Mouse (Mus musculus) erythroblast, embryonic 14.5 days (primary cell): ENCODE measurements at regions not wholly inside any gene's neighbourhood (a gene's known extent, or its start where the extent isn't known, plus 50 kb on each side); places are given as distances from the start of the nearest gene placed in this dataset.

Source experiments
- H3K27me3 ChIP-seq: 2 replicates; pipeline ENCODE4 v1.6.1; 2012; ENCODE audit warnings: inconsistent platforms; ENCODE audit not compliant: control insufficient read depth
- H3K36me3 ChIP-seq: 2 replicates; pipeline ENCODE4 v1.6.1; 2012; ENCODE audit warnings: mild to moderate bottlenecking, inconsistent platforms; ENCODE audit not compliant: control insufficient read depth
- H3K4me1 ChIP-seq: 2 replicates; pipeline ENCODE4 v1.6.1; 2012; ENCODE audit warnings: inconsistent platforms; ENCODE audit not compliant: control insufficient read depth
- H3K4me3 ChIP-seq: replicated peaks from 2 replicates; pipeline ENCODE3; 2012; ENCODE audit warnings: moderate library complexity, mild to moderate bottlenecking, inconsistent platforms
- H3K9me3 ChIP-seq: 2 replicates; pipeline ENCODE4 v1.6.1; 2012; ENCODE audit warnings: low read length, inconsistent platforms, mixed read lengths; ENCODE audit not compliant: control insufficient read depth
- GATA1 ChIP-seq: IDR thresholded peaks from 2 replicates; pipeline ENCODE4 v1.6.1; 2012; ENCODE audit warnings: low read length, inconsistent platforms, mixed read lengths
- TAL1 ChIP-seq: IDR thresholded peaks from 3 replicates; pipeline ENCODE4 v1.6.1; 2012; ENCODE audit warnings: low read length, inconsistent platforms, mixed read lengths

DNA sequence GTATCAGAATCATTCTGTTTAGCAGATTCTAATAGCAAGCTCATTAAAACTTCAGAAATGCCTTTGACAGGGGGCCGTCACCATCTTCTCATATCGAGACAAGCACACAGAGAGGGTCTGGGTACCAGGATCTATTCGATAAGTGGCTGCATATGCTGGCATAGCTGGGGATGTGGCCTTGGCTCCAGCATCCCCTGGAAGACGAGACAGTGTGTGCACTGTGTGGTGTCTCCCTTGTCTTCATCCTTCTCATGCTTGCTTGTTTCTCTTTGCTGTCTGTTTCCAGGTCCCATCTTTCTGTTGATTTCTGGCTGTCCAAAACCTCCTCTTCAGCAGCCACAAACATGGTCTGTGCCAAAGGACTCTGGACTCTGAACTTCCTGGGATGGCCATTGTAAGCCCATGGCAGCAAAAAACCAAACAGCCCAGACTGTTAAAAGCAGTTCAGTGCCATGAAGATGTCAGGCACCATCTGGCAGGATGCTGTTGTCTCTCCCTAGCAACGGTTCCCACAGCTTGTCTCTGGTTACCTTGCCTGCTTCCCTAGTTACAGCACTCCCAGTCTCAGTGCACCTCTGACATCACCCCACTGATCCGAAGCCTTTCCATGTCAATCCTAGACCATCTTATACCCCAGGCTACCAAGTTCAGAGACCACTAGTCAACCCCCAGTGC, 56.5 kb downstream of the Kctd12 start:
- Histone ChIP-seq H3K4me3 (no peak overlapping the region), H3K4me1 (no peaks in the 10 kb centered on the region), H3K36me3 (no peaks in the 10 kb centered on the region), H3K27me3 (no peaks in the 10 kb centered on the region), H3K9me3 (no peaks in the 10 kb centered on the region)
- TF ChIP-seq GATA1 (no peak), TAL1 (no peak)

DNA sequence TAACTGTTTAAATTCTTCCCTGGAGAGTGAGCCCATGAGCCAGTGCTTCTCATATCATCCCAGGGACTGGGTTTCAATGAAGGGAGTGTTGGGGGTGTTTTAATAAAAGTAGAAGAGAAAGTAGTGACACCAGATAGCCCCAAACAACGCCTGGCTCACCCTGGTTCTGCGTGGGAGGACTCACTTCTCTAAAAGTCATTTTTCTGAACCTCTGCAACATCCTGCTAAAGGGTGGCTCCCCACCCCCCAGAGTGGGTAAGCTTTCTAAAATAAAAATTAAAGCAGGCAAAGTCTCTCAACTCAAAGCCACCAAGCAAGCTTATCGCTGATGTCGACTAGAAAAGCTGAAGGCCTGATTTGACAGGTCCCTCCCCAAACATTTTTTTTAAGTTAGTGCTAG, 57.8 kb downstream of the Kctd12 start:
- no peaks in the 10 kb centered on the region for H3K9me3 ChIP-seq
- no peaks in the 10 kb centered on the region for H3K4me1 ChIP-seq
- no peaks in the 10 kb centered on the region for H3K36me3 ChIP-seq
- H3K27me3 ChIP-seq = no peaks in the 10 kb centered on the region
- no peak for TF ChIP-seq GATA1
- TF ChIP-seq TAL1 = no peak
- H3K4me3 ChIP-seq = no peak overlapping the region

DNA sequence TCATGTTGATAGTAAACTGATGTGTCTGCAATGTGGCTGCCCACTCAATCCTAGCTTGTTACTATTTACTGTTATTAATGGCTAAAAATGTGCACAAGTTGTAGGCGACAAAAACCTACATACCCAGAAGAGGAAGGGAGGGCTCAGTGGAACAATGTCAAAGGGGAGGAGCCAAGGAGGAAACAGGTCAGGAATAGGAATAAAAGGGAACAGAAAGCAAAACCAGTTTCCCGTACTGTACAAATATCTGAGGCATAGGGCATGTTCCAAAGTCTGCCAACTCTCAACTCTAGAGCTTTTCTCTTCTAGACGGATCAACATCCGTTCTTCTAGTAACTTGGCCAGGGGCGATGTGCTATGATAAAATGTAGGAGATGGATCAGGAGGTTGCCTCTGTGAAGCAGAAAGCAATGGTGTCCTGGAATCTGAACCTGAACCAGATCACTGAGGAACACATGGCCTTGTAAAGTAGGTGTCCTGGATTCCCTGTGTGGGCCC, 59.9 kb downstream of the Kctd12 start:
- H3K4me3 ChIP-seq = no peak overlapping the region
- no peaks in the 10 kb centered on the region for H3K27me3 ChIP-seq
- H3K9me3 ChIP-seq = no peaks in the 10 kb centered on the region
- no peaks in the 10 kb centered on the region for H3K4me1 ChIP-seq
- H3K36me3 ChIP-seq = no peaks in the 10 kb centered on the region
- TF ChIP-seq GATA1 = no peak
- no peak for TF ChIP-seq TAL1

DNA sequence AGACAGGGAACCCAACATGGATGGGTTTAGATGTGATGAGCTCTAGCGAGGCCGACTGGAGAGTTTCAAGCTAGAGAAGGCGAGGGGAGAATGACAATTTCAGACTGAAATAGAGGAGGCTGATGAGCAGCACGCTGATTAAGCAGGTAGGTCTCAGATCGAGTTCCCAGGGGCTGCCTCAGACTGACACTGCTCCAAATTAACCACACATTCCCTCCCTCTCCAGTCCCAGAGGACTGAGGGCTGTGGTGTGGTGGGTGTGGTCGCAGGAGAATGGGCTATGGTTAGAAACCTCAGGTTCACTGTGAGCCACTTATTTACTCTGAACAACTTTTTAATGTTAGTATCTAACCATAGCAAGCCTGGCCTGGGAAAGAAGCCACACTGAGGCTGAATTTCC, 62.0 kb downstream of the Kctd12 start:
- Histone ChIP-seq H3K9me3 (no peaks in the 10 kb centered on the region), H3K4me1 (no peaks in the 10 kb centered on the region)

DNA sequence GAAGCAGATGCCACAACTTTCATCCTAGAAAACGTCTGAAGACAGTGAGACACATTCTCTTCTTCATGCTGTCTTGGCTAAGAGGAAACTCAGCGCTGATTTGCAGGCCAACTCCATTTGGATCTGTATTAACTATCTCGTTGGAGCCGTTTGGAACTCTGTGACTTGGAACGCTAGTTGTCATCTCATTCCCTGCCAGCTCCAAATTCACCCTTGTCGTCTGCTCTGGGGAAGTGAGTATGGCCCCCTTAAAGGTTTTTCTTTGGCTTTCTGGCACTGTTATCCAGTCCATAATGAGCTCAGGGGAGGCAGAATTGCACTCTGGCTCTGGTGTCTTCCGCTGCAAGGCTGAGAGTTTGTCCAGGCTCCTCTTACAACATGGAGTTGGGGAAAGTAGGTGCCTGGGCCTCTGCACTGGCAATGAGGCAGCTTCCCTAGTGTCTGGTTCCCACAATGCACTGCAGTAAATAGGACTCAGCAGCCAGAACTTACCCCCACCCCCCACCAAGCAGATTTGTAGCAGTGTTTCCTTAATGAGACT, 63.1 kb downstream of the Kctd12 start:
- Histone ChIP-seq H3K9me3 (no peaks in the 10 kb centered on the region), H3K4me1 (no peaks in the 10 kb centered on the region), H3K27me3 (no peaks in the 10 kb centered on the region), H3K36me3 (no peaks in the 10 kb centered on the region), H3K4me3 (no peak overlapping the region)
- TF ChIP-seq TAL1 (no peak), GATA1 (no peak)

More for the DNA sequence above, 62.0 kb downstream of the Kctd12 start:
- no peaks in the 10 kb centered on the region for H3K27me3 ChIP-seq
- no peaks in the 10 kb centered on the region for H3K36me3 ChIP-seq
- no peak overlapping the region for H3K4me3 ChIP-seq
- no peak for TF ChIP-seq TAL1

DNA sequence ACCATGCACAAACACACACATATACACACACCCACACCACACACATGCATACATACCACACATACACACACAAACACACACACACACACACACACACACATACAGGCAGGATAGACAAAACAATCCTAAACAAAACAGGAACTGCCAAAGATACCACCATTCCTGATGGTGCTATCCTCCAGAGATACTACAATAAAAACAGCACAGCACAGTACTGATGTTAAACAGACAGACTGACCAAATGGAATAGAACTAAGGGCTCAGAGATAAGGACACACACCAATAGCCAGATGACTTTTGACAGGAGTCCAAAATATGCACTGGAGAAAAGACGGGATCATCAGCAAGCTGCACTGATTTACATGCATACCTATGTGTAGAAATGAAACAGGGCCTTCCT, 64.5 kb downstream of the Kctd12 start:
- Histone ChIP-seq H3K4me1 (no peaks in the 10 kb centered on the region), H3K9me3 (no peaks in the 10 kb centered on the region), H3K27me3 (no peaks in the 10 kb centered on the region), H3K36me3 (no peaks in the 10 kb centered on the region), H3K4me3 (no peak overlapping the region)
- no peak for TF ChIP-seq GATA1
- no peak for TF ChIP-seq TAL1

DNA sequence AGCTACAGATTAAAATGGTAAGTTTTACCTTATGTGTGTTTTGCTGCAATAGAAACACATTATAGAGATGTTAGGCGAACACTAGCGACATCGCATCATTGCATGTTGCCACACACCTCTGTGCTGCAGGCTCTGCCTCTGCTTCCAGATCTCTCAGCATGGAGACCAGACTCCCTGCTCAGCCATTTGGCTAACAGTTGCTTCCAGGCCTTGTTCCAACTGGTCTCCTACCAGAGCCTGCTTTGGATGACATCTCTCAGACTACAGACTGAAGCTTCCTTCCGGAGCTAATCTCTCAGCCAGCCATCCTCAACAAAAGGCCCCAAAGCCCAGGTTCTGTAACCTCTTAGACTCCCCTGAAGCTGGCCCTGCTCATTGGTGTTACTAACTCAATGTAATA, 66.5 kb downstream of the Kctd12 start:
- Histone ChIP-seq H3K9me3 (no peaks in the 10 kb centered on the region), H3K4me1 (no peaks in the 10 kb centered on the region), H3K36me3 (no peaks in the 10 kb centered on the region), H3K4me3 (no peak overlapping the region), H3K27me3 (no peaks in the 10 kb centered on the region)
- no peak for TF ChIP-seq GATA1

DNA sequence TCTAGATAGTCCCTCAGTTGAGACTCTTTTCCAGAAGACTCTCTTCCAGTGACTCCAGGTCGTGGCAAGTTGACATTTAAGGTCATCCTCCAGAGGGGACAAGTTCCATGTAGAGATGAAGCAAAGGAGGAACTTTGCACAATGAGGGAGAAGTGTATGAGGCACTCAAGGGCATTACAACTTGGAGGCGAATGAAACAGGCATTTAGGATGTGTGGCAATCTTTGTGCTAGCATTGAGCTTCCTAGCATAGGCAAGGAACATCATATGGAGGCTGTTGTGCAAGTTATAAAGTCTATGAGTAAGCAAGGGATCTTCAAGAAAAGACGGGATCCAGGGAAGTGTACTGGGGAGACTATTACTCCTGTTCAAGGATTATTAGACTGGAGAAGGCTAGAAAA, 70.9 kb downstream of the Kctd12 start:
- Histone ChIP-seq H3K27me3 (no peaks in the 10 kb centered on the region), H3K36me3 (no peaks in the 10 kb centered on the region), H3K4me3 (no peak overlapping the region), H3K9me3 (no peaks in the 10 kb centered on the region), H3K4me1 (no peaks in the 10 kb centered on the region)
- TF ChIP-seq GATA1 (no peak), TAL1 (no peak)

DNA sequence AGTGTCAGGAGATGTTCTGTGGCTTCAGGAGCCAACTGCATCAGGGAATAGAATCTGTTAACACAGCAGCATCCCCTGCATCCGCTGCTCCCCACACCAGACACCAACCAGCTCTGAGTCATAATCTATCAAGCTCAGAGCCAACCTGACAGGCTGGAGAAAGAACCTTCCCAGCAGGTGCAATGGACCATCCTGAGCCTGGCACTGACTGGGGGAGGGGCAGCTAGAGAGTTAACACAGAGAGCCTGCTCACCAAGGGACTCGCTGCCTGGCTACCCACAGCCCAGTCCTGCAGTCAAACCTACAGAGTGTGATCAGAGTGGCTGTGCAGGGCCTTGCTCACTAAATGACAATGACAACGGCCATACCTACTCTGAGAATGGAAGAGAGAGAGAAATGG, 73.4 kb downstream of the Kctd12 start:
- H3K36me3 ChIP-seq = no peaks in the 10 kb centered on the region
- no peaks in the 10 kb centered on the region for H3K27me3 ChIP-seq
- no peak overlapping the region for H3K4me3 ChIP-seq
- no peaks in the 10 kb centered on the region for H3K9me3 ChIP-seq
- H3K4me1 ChIP-seq = no peaks in the 10 kb centered on the region
- no peak for TF ChIP-seq TAL1
- no peak for TF ChIP-seq GATA1

DNA sequence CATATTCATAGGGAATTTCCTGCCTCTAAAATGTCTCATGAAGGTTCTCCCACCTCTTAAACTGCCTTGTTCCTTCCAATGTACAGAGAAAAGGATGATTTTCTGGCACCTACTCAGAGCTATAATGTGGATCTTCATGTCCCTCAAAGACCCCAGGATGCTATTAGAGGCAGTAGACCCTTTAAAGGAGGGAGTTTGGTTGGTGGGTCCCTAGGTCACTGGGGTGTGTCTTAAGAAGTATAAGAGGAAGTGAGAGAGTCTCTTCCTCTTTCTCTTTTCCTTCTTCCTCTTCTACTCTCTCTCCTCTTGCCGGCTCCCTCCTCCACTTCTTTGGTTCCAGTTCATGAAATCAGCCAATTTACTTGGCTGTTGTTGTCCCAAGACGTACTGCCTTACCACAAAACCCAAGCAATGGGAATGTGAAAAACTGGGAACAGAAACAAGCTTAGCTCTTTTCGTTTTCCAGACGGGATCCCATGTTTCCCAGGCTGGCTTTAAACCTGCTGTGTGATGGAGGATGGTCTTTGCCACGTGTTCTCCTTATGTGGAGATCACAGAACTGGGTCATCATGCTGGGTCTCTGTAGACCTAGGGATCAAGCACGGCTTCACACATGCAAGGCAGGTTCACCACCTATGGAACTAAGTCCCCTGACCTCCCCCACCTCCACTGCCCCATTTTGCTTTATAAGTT, 74.9 kb downstream of the Kctd12 start:
- TF ChIP-seq GATA1 = no peak
- TF ChIP-seq TAL1 = no peak
- Histone ChIP-seq H3K4me3 (no peak overlapping the region), H3K4me1 (no peaks in the 10 kb centered on the region), H3K36me3 (no peaks in the 10 kb centered on the region), H3K27me3 (no peaks in the 10 kb centered on the region), H3K9me3 (no peaks in the 10 kb centered on the region)
